Mouse (Mus musculus) thymus, adult 2 months (tissue): Measurements from ENCODE around the gene Zfp831. TPM values are rescaled to one million over a fixed set of nuclear protein-coding genes. Genes with fewer than 3 reads are reported as not detected.

Experiments
- DNase-seq: peaks from one replicate; pipeline ENCODE4 v3.0.0; 2021
- H3K27ac ChIP-seq: fragments of 200-500 bp; 2 replicates; pipeline ENCODE4 v1.5.1; 2012; ENCODE audit warnings: low read length, control low read depth; ENCODE audit not compliant: control insufficient read depth, insufficient read depth
- H3K27me3 ChIP-seq: fragments of 200-500 bp; 2 replicates; pipeline ENCODE4 v1.6.1; 2012; ENCODE audit warnings: mild to moderate bottlenecking, low read length, moderate library complexity, mixed read lengths; ENCODE audit not compliant: control insufficient read depth, insufficient read depth
- H3K36me3 ChIP-seq: fragments of 200-500 bp; 2 replicates; pipeline ENCODE4 v1.6.1; 2012; ENCODE audit warnings: mild to moderate bottlenecking, low read length, moderate library complexity; ENCODE audit not compliant: control insufficient read depth, insufficient read depth
- H3K4me1 ChIP-seq: fragments of 200-500 bp; replicated peaks from 2 replicates; pipeline ENCODE4 v1.6.1; 2012; ENCODE audit warnings: low read length; ENCODE audit not compliant: control insufficient read depth, insufficient read depth
- H3K4me3 ChIP-seq: fragments of 200-500 bp; 2 replicates; pipeline ENCODE4 v1.5.1; 2012; ENCODE audit warnings: mild to moderate bottlenecking, low read length, control low read depth, moderate library complexity; ENCODE audit not compliant: control insufficient read depth, insufficient read depth
- CTCF ChIP-seq: fragments of 200-500 bp; IDR thresholded peaks from 2 replicates; pipeline ENCODE4 v1.5.1; 2012; ENCODE audit warnings: mild to moderate bottlenecking, control low read depth, low read length, moderate library complexity, borderline replicate concordance; ENCODE audit not compliant: control insufficient read depth, poor library complexity, insufficient read depth; ENCODE audit errors: extremely low read depth
- POLR2A ChIP-seq: fragments of 200-500 bp; IDR thresholded peaks from 2 replicates; pipeline ENCODE4 v1.6.1; 2012; ENCODE audit warnings: mild to moderate bottlenecking, low read length, control low read depth, moderate library complexity; ENCODE audit not compliant: control insufficient read depth, poor library complexity, insufficient read depth; ENCODE audit errors: extremely low read depth
- WGBS: fragments of 180-500 bp; shearing (Covaris S2); methylation state at CpG from one replicate; pipeline ENCODE4 v1.1.7; 2018; 5-methylcytosine and 5-hydroxymethylcytosine counted together
- polyA plus RNA-seq: library from polyadenylated mRNA; depleted of rRNA; stranded (reverse); fragments of >200 nt; gene quantifications from 2 replicates; pipeline ENCODE4 v1.2.3, GENCODE M21; 2012

Gene Zfp831
- polyA plus RNA-seq, 1 experiment: 3.1 TPM

DNA sequence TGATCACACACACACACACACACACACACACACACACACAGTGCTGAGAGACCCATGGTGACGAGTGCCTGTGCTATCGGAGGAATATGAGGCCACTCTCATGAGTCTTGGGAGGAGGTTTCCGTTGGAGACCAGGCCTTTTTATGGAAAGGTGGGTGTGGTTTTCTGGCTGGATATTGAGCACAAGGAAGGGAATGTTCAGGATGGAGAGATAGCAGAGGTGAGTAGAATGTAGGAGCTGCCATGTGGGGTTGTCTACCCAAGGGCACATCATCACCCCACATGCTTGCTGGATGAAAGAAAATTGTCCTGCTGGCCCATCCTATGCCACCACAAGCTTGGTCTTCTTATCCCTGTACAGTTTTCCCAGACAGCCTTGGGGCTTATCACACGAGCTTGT is 16.5 kb downstream of the Zfp831 start:
- no peak for TF ChIP-seq CTCF
- no peak for TF ChIP-seq POLR2A
- H3K4me3 ChIP-seq: no peak overlapping the region
- 95% methylated on average over 4 of the region's 4 CpGs for WGBS
- no peaks in the 10 kb centered on the region for H3K27me3 ChIP-seq
- DNase-seq: no peak
- no peak overlapping the region for H3K27ac ChIP-seq
- H3K4me1 ChIP-seq: no peaks in the 10 kb centered on the region
- H3K36me3 ChIP-seq: no peaks in the 10 kb centered on the region

DNA sequence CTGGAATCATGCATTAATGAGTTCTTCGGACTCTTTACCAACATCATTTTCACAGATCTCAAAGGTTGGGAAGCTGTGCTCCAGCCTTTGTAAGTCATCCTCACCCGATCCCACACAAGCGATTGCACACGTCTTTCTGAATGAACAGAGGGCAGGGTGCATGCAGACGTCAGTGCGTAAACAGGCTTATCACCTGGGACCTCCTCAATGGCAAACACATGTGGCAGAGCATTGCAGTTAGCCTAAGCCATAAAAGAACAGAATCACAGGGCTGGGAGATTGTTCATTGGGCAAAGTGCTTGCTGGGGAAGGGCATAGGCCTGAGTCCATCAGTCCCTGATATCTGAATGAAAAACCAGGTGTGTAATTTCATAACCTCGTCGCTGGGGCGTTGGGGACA is 17.0 kb downstream of the Zfp831 start:
- H3K4me1 ChIP-seq: no peaks in the 10 kb centered on the region
- 97% methylated on average over 9 of the region's 9 CpGs for WGBS
- no peaks in the 10 kb centered on the region for H3K36me3 ChIP-seq
- H3K4me3 ChIP-seq: no peak overlapping the region
- no peak for DNase-seq
- no peaks in the 10 kb centered on the region for H3K27me3 ChIP-seq
- no peak overlapping the region for H3K27ac ChIP-seq
- TF ChIP-seq POLR2A (no peak), CTCF (no peak)

DNA sequence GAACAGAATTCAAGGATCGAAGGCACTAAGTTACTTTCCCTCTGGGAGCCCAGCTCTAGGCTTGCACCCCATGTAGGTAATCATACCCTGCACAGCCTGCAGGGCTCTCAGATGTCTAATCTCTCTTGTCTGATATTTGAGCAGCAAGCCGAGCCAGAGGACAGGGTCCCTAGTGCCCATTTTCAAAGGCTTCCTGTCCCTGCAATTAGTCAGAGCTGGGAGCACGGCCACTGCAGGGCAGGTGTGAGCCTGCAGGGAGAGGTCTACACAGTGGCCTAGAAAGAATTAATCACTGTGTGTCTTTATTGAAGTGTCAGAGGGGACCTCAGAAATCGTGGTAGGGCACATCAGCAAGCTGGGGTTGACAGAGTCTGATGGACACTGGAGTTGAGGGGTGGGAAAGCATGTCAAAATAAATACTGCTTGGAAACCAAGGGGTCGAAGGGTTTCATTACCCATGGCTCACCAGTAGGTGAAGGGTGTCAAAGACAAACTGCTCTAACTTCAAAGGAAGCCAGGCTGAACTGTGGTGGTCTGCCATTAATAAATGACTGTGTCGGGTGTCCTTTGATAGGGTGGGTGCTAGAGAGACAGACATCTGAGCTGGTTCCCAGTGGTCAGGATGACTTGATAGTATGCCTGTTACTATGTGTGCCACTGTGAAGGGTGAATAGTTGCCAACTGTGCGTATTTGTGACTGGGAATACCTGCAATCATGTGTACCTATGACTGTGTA is 18.3 kb downstream of the Zfp831 start:
- Histone ChIP-seq H3K27ac (no peak overlapping the region), H3K27me3 (no peaks in the 10 kb centered on the region), H3K4me1 (no peaks in the 10 kb centered on the region), H3K4me3 (no peak overlapping the region), H3K36me3 (no peaks in the 10 kb centered on the region)
- no peak for TF ChIP-seq CTCF
- TF ChIP-seq POLR2A: no peak
- no peak for DNase-seq
- 87% methylated on average over 7 of the region's 7 CpGs for WGBS

DNA sequence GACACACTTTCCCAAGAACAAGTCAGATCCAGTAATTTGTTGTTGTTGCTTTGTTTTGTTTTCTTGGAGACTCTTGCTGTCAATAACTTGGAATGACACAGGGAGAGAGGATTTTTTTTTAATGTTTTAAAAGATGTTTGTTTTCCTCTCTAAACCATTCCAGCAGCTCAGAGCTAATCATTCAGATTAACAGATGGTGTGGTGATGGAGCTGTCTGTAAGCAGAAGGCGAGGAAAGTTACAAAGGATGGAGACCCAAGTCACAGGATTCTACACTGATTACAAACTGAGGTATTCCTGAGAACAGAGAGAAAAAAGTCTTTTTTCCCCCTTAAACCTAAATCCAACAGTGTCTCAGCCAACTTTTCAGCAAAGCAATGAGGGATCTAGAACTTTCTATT is 19.3 kb downstream of the Zfp831 start:
- Histone ChIP-seq H3K4me3 (no peak overlapping the region), H3K27me3 (no peaks in the 10 kb centered on the region), H3K36me3 (no peaks in the 10 kb centered on the region), H3K4me1 (no peaks in the 10 kb centered on the region), H3K27ac (no peak overlapping the region)
- TF ChIP-seq CTCF: no peak
- no peak for TF ChIP-seq POLR2A
- 89% methylated on average over 1 of the region's 1 CpGs for WGBS
- no peak for DNase-seq

DNA sequence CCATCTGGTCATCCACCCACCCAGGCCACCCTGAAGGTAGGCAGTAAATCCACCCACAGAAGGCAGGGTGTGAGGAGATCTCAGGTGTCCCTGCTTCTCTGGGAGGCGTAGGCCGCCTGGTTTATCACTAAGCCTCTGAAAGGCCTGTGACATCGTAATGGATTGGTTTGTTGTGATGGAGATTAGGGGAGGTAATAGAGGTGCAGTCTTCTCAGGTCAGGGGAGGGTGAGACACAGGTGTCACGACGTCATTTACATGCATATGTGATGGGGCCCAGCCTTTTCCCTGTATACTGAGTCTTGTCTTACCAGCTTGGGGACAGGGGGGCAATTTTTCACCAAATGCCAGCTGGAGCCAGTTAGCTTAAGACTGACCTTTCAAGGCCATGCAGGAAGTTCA is 22.1 kb downstream of the Zfp831 start:
- DNase-seq: no peak
- no peaks in the 10 kb centered on the region for H3K27me3 ChIP-seq
- 97% methylated on average over 5 of the region's 5 CpGs for WGBS
- H3K4me3 ChIP-seq: no peak overlapping the region
- TF ChIP-seq POLR2A: no peak
- no peak for TF ChIP-seq CTCF
- no peaks in the 10 kb centered on the region for H3K4me1 ChIP-seq
- no peaks in the 10 kb centered on the region for H3K36me3 ChIP-seq
- H3K27ac ChIP-seq: no peak overlapping the region

DNA sequence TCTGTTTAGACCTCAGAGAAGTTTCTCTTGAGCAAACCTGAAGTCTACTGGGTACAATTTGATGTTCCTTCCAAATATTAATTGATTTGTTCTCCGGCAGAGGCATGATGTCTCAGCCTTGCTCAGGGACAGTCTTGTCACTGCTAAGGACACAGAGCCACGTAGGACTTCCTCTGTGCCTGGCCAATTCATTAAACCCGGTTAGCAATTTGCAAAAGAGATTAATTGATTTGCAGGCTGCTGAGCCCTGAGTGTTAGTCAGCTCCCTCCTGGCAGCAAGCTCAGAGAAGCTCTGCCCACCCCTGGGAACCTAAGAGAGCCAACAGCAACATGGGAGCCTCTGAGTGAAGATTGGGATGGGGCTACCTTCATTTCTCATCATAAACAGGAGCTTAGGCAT is 25.5 kb downstream of the Zfp831 start:
- no peak overlapping the region for H3K4me3 ChIP-seq
- no peak overlapping the region for H3K27ac ChIP-seq
- 93% methylated on average over 3 of the region's 3 CpGs for WGBS
- TF ChIP-seq POLR2A: no peak
- no peak for TF ChIP-seq CTCF
- H3K4me1 ChIP-seq: no peaks in the 10 kb centered on the region
- no peak for DNase-seq
- H3K36me3 ChIP-seq: no peaks in the 10 kb centered on the region
- H3K27me3 ChIP-seq: no peaks in the 10 kb centered on the region

DNA sequence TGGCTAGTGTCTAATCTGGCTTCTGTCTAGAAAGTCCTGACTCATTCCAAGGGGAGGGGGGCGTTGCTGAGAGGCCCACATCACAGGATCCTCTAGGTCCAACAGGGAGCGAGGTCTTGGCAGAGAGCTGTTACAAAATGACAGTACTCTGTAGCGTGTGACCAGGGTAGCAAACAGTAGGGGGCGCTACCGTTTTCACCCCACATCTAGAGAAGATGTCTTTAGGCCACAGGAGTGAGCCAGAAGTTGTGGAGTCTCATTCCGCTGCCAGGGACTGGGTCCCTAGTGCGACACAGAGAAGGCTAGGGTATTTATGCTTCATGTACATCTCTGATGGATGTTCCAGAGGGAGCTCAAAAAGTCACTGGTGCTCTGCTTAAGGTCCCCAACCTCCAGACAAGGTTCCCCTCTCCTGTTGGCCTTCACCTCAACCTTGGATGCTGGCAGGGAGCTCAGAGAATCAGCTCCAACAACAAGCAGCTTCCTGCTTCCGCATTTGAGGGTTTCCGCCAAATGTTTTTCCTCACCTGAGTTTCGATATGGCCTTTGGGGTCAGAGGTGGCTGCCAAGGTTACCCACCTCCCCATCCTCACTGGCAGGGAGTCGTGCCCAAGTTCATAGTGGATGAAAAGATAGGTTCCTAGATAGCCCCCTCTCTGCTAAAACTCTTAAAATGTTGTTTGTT is 29.3 kb downstream of the Zfp831 start:
- Histone ChIP-seq H3K4me1 (no peaks in the 10 kb centered on the region), H3K4me3 (no peak overlapping the region), H3K27ac (no peak overlapping the region), H3K36me3 (no peaks in the 10 kb centered on the region), H3K27me3 (no peaks in the 10 kb centered on the region)
- peak; percentile 22 for DNase-seq
- no peak for TF ChIP-seq POLR2A
- TF ChIP-seq CTCF: 0 out of 2 replicates have a peak, but pooled peaks have one; percentile 31
- WGBS: 80% methylated on average over 11 of the region's 11 CpGs
